Mouse (Mus musculus): ENCODE results near the gene Ccr1.
A peak's percentile ranks its signal among the peaks of the same experiment; 100 is the strongest.

The Ccr1 gene

GRCm38 (mm10) chr9:123927281-123927960 lies 41.1 kb downstream of the Ccr1 start:
- DNase-seq (ENCODE audit: low spot score in 2 of 2), result peak in 1 of 2 experiments; percentile 23

DNA sequence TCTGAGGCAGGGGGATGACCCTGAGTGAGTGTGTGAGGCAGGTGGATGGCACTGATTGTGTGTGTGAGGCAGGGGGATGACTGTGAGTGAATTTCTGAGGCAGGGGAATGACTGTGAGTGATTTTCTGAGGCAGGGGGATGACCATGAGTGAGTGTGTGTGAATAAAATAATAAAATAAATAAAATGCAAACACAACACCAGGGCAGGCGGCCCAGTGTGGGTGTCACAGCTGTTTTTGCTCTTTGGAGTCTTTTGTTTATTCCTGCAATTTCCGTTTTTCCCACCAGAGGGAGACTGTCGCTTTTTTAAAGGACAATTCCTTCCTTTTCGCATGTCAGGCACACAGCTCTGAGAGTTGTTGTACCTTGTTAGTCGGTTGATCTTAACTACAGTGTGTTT lies 42.5 kb downstream of the Ccr1 start:
- peak; percentile 75 to 76 for DNase-seq (ENCODE audit: low spot score in 2 of 2)

GRCm38 (mm10) chr9:123925101-123925946 lies 43.2 kb downstream of the Ccr1 start:
- DNase-seq (ENCODE audit: low spot score in 2 of 2), result peak; percentile 92 to 95

GRCm38 (mm10) chr9:123924589-123925066 lies 43.9 kb downstream of the Ccr1 start:
- peak; percentile 94 to 95 for DNase-seq (ENCODE audit: low spot score in 2 of 2)

GRCm38 (mm10) chr9:123924035-123924434 lies 44.5 kb downstream of the Ccr1 start:
- DNase-seq (ENCODE audit: low spot score in 2 of 2), result peak; percentile 88 to 89

- peak; percentile 71 to 79 for DNase-seq (ENCODE audit: low spot score in 2 of 2)
Observed at GRCm38 (mm10) chr9:123923146-123923991, 45.1 kb downstream of the Ccr1 start.
